Mouse (Mus musculus) ovary, adult 10 weeks (tissue): ENCODE results near the gene Pla2g2f. TPM values are rescaled to one million over a fixed set of nuclear protein-coding genes. Genes with fewer than 3 reads are reported as not detected.

Experiments used
- polyA plus RNA-seq: library from polyadenylated mRNA; stranded (reverse); fragments of 350-450 nt; fragmentation: Illumina TruSeq; extraction: RNeasy Lipid Tissue Mini Kit (QIAGEN cat#74804); gene quantifications from one replicate; pipeline ENCODE4 v1.2.3, GENCODE M21; 2014

Pla2g2f gene
- not detected for polyA plus RNA-seq

GRCm38 (mm10) chr4:138757416-138757815 is at the start of gene Pla2g2f:
TSS of gene Pla2g2f (minus strand) at chr4:138757626.

GRCm38 (mm10) chr4:138775435-138775834 is 18.0 kb upstream of the Pla2g2f start, which contains the start of gene Pla2g2d:
TSS of gene Pla2g2d (plus strand) at chr4:138775735.

GRCm38 (mm10) chr4:138737031-138737430 is 20.4 kb downstream of the Pla2g2f start, which contains the start of gene Ubxn10:
TSS of gene Ubxn10 (minus strand) at chr4:138737167.

GRCm38 (mm10) chr4:138724354-138725126 is 32.9 kb downstream of the Pla2g2f start, which contains the start of gene Pla2g2c:
TSS of gene Pla2g2c (plus strand) at chr4:138724792.

Other genes starting within 250 kb of the Pla2g2f start
- 0.91 TPM for gene Vwa5b1, start 121.7 kb downstream of the Pla2g2f start, polyA plus RNA-seq
- not detected for gene Pla2g2c, start 32.8 kb downstream of the Pla2g2f start, polyA plus RNA-seq
- gene Ubxn10, start 20.5 kb downstream of the Pla2g2f start, polyA plus RNA-seq: 4.1 TPM
- gene Pla2g2d, start 18.1 kb upstream of the Pla2g2f start, polyA plus RNA-seq: 2.7 TPM
- 11.3 TPM for gene Pla2g5, start 105.9 kb upstream of the Pla2g2f start, polyA plus RNA-seq
- not detected for gene Gm13030, start 116.3 kb upstream of the Pla2g2f start, polyA plus RNA-seq
- gene Pla2g2e, start 120.3 kb upstream of the Pla2g2f start, polyA plus RNA-seq: not detected
- gene Otud3, start 156.3 kb upstream of the Pla2g2f start, polyA plus RNA-seq: 2.6 TPM
- gene Rnf186, start 209.5 kb upstream of the Pla2g2f start, polyA plus RNA-seq: not detected
- gene Tmco4, start 215.3 kb upstream of the Pla2g2f start, polyA plus RNA-seq: 0.94 TPM